Mouse (Mus musculus): ENCODE results near the gene Boc. TPM values are rescaled to one million over a fixed set of nuclear protein-coding genes. Genes with fewer than 3 reads are reported as not detected.
"Not testable (repeated sequence)": the region's sequence is repeated elsewhere in the genome, so short reads cannot be mapped to it uniquely, and the experiment has no call there.

The Boc gene
- total RNA-seq, 2 experiments from 2014 or later: 0.05 to 0.30 TPM

- ATAC-seq (replicated peaks; ENCODE audit: poor library complexity, severe bottlenecking): not testable (repeated sequence)
Measured at GRCm38 (mm10) chr16:44441913-44442312, 116.8 kb downstream of the Boc start.

GRCm38 (mm10) chr16:44435481-44435880 lies 123.2 kb downstream of the Boc start:
- no peak for ATAC-seq (replicated peaks; ENCODE audit: poor library complexity, severe bottlenecking)

Other genes starting within 250 kb of the Boc start
- gene Sidt1, start 225.7 kb downstream of the Boc start, total RNA-seq (2014; fragmentation: Nextera tagmentation): not detected in 2 replicates
- gene Sidt1, start 225.7 kb downstream of the Boc start, total RNA-seq (2017): 0.26 TPM in 1 of 2 replicates, not detected in the other
- gene Spice1, start 211.8 kb downstream of the Boc start, total RNA-seq (2014; fragmentation: Nextera tagmentation): 23.0 and 37.4 TPM in 2 replicates
- gene Spice1, start 211.8 kb downstream of the Boc start, total RNA-seq (2017): 19.8 and 22.3 TPM in 2 replicates
- not detected in 2 replicates for gene Cfap44, start 164.1 kb downstream of the Boc start, total RNA-seq (2014; fragmentation: Nextera tagmentation)
- gene Cfap44, start 164.1 kb downstream of the Boc start, total RNA-seq (2017): 0.26 TPM in 1 of 2 replicates, not detected in the other
- 10.0 and 18.7 TPM in 2 replicates for gene Nepro, start 165.4 kb upstream of the Boc start, total RNA-seq (2014; fragmentation: Nextera tagmentation)
- 16.9 and 22.4 TPM in 2 replicates for gene Nepro, start 165.4 kb upstream of the Boc start, total RNA-seq (2017)
- 13.5 and 26.5 TPM in 2 replicates for gene Gtpbp8, start 187.5 kb upstream of the Boc start, total RNA-seq (2014; fragmentation: Nextera tagmentation)
- gene Gtpbp8, start 187.5 kb upstream of the Boc start, total RNA-seq (2017): 9.0 and 15.9 TPM in 2 replicates
- gene Cd200r1, start 206.8 kb upstream of the Boc start, total RNA-seq (2014; fragmentation: Nextera tagmentation): 6.0 and 13.8 TPM in 2 replicates
- gene Cd200r1, start 206.8 kb upstream of the Boc start, total RNA-seq (2017): 2.1 and 7.0 TPM in 2 replicates